Mouse (Mus musculus): ENCODE measurements at regions not wholly inside any gene's neighbourhood (a gene's known extent, or its start where the extent isn't known, plus 50 kb on each side); places are given as distances from the start of the nearest gene placed in this dataset.

GRCm38 (mm10) chr14:111149653-111150052 is 394.7 kb upstream of the Slitrk6 start:
- DNase-seq (ENCODE audit: low read depth, low spot score) = peak; percentile 42

GRCm38 (mm10) chr14:111116600-111116999 is 361.7 kb upstream of the Slitrk6 start:
- no peak for DNase-seq (ENCODE audit: low read depth, low spot score)

GRCm38 (mm10) chr14:111103579-111103978 is 348.6 kb upstream of the Slitrk6 start:
- DNase-seq (ENCODE audit: low read depth, low spot score) = no peak

GRCm38 (mm10) chr14:111100257-111100656 is 345.3 kb upstream of the Slitrk6 start:
- DNase-seq (ENCODE audit: low read depth, low spot score) = no peak

GRCm38 (mm10) chr14:111096229-111096628 is 341.3 kb upstream of the Slitrk6 start:
- no peak for DNase-seq (ENCODE audit: low read depth, low spot score)

GRCm38 (mm10) chr14:111074517-111074916 is 319.6 kb upstream of the Slitrk6 start:
- no peak for DNase-seq (ENCODE audit: low read depth, low spot score)

- no peak for DNase-seq (ENCODE audit: low read depth, low spot score)
Observed at GRCm38 (mm10) chr14:111073529-111073928, 318.6 kb upstream of the Slitrk6 start.
